ENCODE assay signal across 8 mouse cellular contexts in genomic region chr19:47339165-47339564, GRCm38 (mm10).
DNase-seq lines count a peak whose midpoint lies in the region; ATAC-seq and TF ChIP-seq lines count a peak whose summit lies in the region.

No protein-coding gene starts in this region.

- H3K9ac ChIP-seq in intestine, postnatal 0 days (ENCODE audit: low read depth, low read length), result no peak overlapping the region
- peak overlapping the region; percentile 60; the same call in 1 of the 2 replicates for H3K9ac ChIP-seq in limb, embryonic 13.5 days
- peak overlapping the region; percentile 16; the same call in 1 of the 2 replicates for H3K9ac ChIP-seq in midbrain, embryonic 16.5 days (ENCODE audit: low read depth, low read length)

- 5% methylated on average over 17 of the region's 17 CpGs for WGBS in intestine, postnatal 0 days
- WGBS in limb, embryonic 13.5 days, result under 1% methylated on average over 17 of the region's 17 CpGs
- 2% methylated on average over 17 of the region's 17 CpGs for WGBS in midbrain, embryonic 16.5 days
- WGBS in spleen, adult 2 months, result 11% methylated on average over 17 of the region's 17 CpGs

- peaks cover 7% of the 10 kb centered on the region for H3K4me1 ChIP-seq in cortical plate, adult 2 months (ENCODE audit: control insufficient read depth, insufficient read depth, low read length)
- no peaks in the 10 kb centered on the region for H3K4me1 ChIP-seq in intestine, postnatal 0 days (replicated peaks; ENCODE audit: control insufficient read depth, insufficient read depth, low read length)
- peaks cover 49% of the 10 kb centered on the region for H3K4me1 ChIP-seq in limb, embryonic 13.5 days
- peaks cover 32% of the 10 kb centered on the region for H3K4me1 ChIP-seq in midbrain, embryonic 16.5 days (ENCODE audit: control insufficient read depth, insufficient read depth, low read length)
- H3K4me1 ChIP-seq in spleen, adult 2 months (ENCODE audit: control insufficient read depth, insufficient read depth, insufficient read length), result no peaks in the 10 kb centered on the region; the same call in 1 of the 2 replicates

- peaks cover 10% of the 10 kb centered on the region; the same call in 1 of the 2 replicates for H3K27me3 ChIP-seq in intestine, postnatal 0 days (replicated peaks; ENCODE audit: control insufficient read depth, insufficient read depth, low read length)
- H3K27me3 ChIP-seq in limb, embryonic 13.5 days, result peaks cover 27% of the 10 kb centered on the region
- H3K27me3 ChIP-seq in midbrain, embryonic 16.5 days (ENCODE audit: control insufficient read depth, insufficient read depth, low read depth, low read length), result peaks cover 19% of the 10 kb centered on the region
- no peaks in the 10 kb centered on the region for H3K27me3 ChIP-seq in spleen, adult 2 months (ENCODE audit: control insufficient read depth, insufficient read depth, low read length)

- TF ChIP-seq CTCF in cortical plate, adult 2 months (IDR thresholded peaks at IDR 0.05; ENCODE audit: extremely low read depth, insufficient read depth, low read length), result peak; percentile 77
- peak; percentile 88 for TF ChIP-seq CTCF in intestine, postnatal 0 days (IDR thresholded peaks at IDR 0.05; ENCODE audit: low read depth)
- TF ChIP-seq CTCF in spleen, adult 2 months (IDR thresholded peaks at IDR 0.05; ENCODE audit: extremely low read depth, insufficient read depth, insufficient read length, insufficient replicate concordance), result peak; percentile 58; the same call in 1 of the 2 replicates

- no peaks in the 10 kb centered on the region for H3K9me3 ChIP-seq in intestine, postnatal 0 days (ENCODE audit: control insufficient read depth)
- H3K9me3 ChIP-seq in limb, embryonic 13.5 days, result no peaks in the 10 kb centered on the region
- H3K9me3 ChIP-seq in midbrain, embryonic 16.5 days (replicated peaks; ENCODE audit: control insufficient read depth, low read length, poor library complexity, severe bottlenecking), result no peaks in the 10 kb centered on the region

- peak; percentile 75 for DNase-seq in CD4-positive, CD25-positive, alpha-beta regulatory T cell, adult 2 months (ENCODE audit: low read depth, low spot score)
- DNase-seq in gastrocnemius, postnatal 25 days, result peak; percentile 57
- DNase-seq in spleen, adult 2 months (ENCODE audit: low read depth in 1 of 2, low spot score in 2 of 2), result peak in 1 of 2 experiments; percentile 55

- TF ChIP-seq POLR2A in cortical plate, adult 2 months (IDR thresholded peaks at IDR 0.05; ENCODE audit: extremely low read depth, insufficient read depth, low read length), result no peak
- no peak for TF ChIP-seq POLR2A in spleen, adult 2 months (IDR thresholded peaks at IDR 0.05; ENCODE audit: low read depth, low read length)

- H3K27ac ChIP-seq in cortical plate, adult 2 months (ENCODE audit: insufficient read depth, low read length), result no peak overlapping the region
- H3K27ac ChIP-seq in intestine, postnatal 0 days (ENCODE audit: low read depth, low read length), result no peak overlapping the region
- H3K27ac ChIP-seq in limb, embryonic 13.5 days, result no peak overlapping the region
- H3K27ac ChIP-seq in midbrain, embryonic 16.5 days (ENCODE audit: low read length), result no peak overlapping the region
- no peak overlapping the region for H3K27ac ChIP-seq in spleen, adult 2 months (ENCODE audit: insufficient read depth, low read length)

- no peaks in the 10 kb centered on the region for H3K36me3 ChIP-seq in intestine, postnatal 0 days (ENCODE audit: control insufficient read depth, insufficient read depth)
- H3K36me3 ChIP-seq in limb, embryonic 13.5 days, result no peaks in the 10 kb centered on the region
- H3K36me3 ChIP-seq in midbrain, embryonic 16.5 days (ENCODE audit: control insufficient read depth, insufficient read depth, low read length), result no peaks in the 10 kb centered on the region
- no peaks in the 10 kb centered on the region for H3K36me3 ChIP-seq in spleen, adult 2 months (ENCODE audit: control insufficient read depth, insufficient read depth, low read length)

- H3K4me2 ChIP-seq in intestine, postnatal 0 days (replicated peaks; ENCODE audit: low read depth), result peak overlapping the region; percentile 73
- H3K4me2 ChIP-seq in limb, embryonic 13.5 days (replicated peaks), result peak overlapping the region; percentile 71
- H3K4me2 ChIP-seq in midbrain, embryonic 16.5 days (ENCODE audit: low read length), result peak overlapping the region; percentile 62

- peak overlapping the region; percentile 18 for H3K4me3 ChIP-seq in cortical plate, adult 2 months (ENCODE audit: insufficient read depth, low read length)
- H3K4me3 ChIP-seq in intestine, postnatal 0 days (ENCODE audit: low read depth, low read length), result peak overlapping the region; percentile 31
- peak overlapping the region; percentile 40 for H3K4me3 ChIP-seq in limb, embryonic 13.5 days
- peak overlapping the region; percentile 37 for H3K4me3 ChIP-seq in midbrain, embryonic 16.5 days (ENCODE audit: low read depth, low read length)
- no peak overlapping the region for H3K4me3 ChIP-seq in spleen, adult 2 months (ENCODE audit: extremely low read depth, insufficient read depth, insufficient read length)

- ATAC-seq in CD4-positive, CD25-positive, alpha-beta regulatory T cell, adult 4 months, result no peak
- peak; percentile 22; the same call in 1 of the 2 replicates for ATAC-seq in intestine, postnatal 0 days
- ATAC-seq in limb, embryonic 13.5 days (ENCODE audit: low FRiP score, low read depth), result 0 out of 2 replicates have a peak, but pooled peaks have one; percentile 4
- ATAC-seq in midbrain, embryonic 16.5 days, result no peak

Comparison
In these comparisons a context has a peak if more than half of its experiments do, and no peak if none do; other contexts are left out.
1. ATAC-seq: peak in intestine, postnatal 0 days (single experiment) and limb, embryonic 13.5 days (single experiment); none in CD4-positive, CD25-positive, alpha-beta regulatory T cell, adult 4 months (single experiment) and midbrain, embryonic 16.5 days (single experiment).
2. Peak in every context shown above with its lines, with median percentiles within 50 percentile points of each other: CTCF ChIP-seq and H3K4me2 ChIP-seq.